Mouse (Mus musculus) megakaryocyte, embryonic 14.5 days (primary cell): Measurements from ENCODE around the gene Hoxa7. TPM values are rescaled to one million over a fixed set of nuclear protein-coding genes. Genes with fewer than 3 reads are reported as not detected.

Source experiments
- H3K27me3 ChIP-seq: replicated peaks from 2 replicates; pipeline ENCODE3; 2012; ENCODE audit warnings: inconsistent platforms
- H3K36me3 ChIP-seq: replicated peaks from 2 replicates; pipeline ENCODE3; 2012; ENCODE audit warnings: low read length, inconsistent platforms, mixed read lengths
- H3K4me1 ChIP-seq: 2 replicates; pipeline ENCODE4 v1.6.1; 2012; ENCODE audit warnings: inconsistent platforms
- H3K4me3 ChIP-seq: replicated peaks from 2 replicates; pipeline ENCODE3; 2012; ENCODE audit warnings: moderate library complexity, mild to moderate bottlenecking, inconsistent platforms
- H3K9me3 ChIP-seq: 2 replicates; pipeline ENCODE4 v1.6.1; 2012; ENCODE audit warnings: inconsistent platforms
- FLI1 ChIP-seq: IDR thresholded peaks from 2 replicates; pipeline ENCODE4 v1.6.1; 2012; ENCODE audit warnings: low read length, inconsistent platforms, mixed read lengths
- GATA1 ChIP-seq: IDR thresholded peaks from 3 replicates; pipeline ENCODE4 v1.6.1; 2012; ENCODE audit warnings: mixed read lengths, low read length, inconsistent platforms, borderline replicate concordance
- polyA plus RNA-seq: library from polyadenylated mRNA; stranded (reverse); fragments of >175 nt; gene quantifications from 2 replicates; pipeline ENCODE4 v1.2.3, GENCODE M21; 2012; ENCODE audit warnings: low replicate concordance; ENCODE audit not compliant: insufficient read depth

The Hoxa7 gene
- polyA plus RNA-seq, 1 experiment, result 2.8 TPM

- TF ChIP-seq GATA1 (no peak), FLI1 (no peak)
- H3K9me3 ChIP-seq, result no peaks in the 10 kb centered on the region
- no peaks in the 10 kb centered on the region for H3K36me3 ChIP-seq
- no peak overlapping the region for H3K4me3 ChIP-seq
- H3K27me3 ChIP-seq, result peaks cover 29% of the 10 kb centered on the region
- H3K4me1 ChIP-seq, result peaks cover 6% of the 10 kb centered on the region
Measured at GRCm38 (mm10) chr6:52197271-52197670, 24.4 kb downstream of the Hoxa7 start.

GRCm38 (mm10) chr6:52196811-52197210, 24.8 kb downstream of the Hoxa7 start:
- Histone ChIP-seq H3K36me3 (no peaks in the 10 kb centered on the region), H3K27me3 (peaks cover 32% of the 10 kb centered on the region), H3K4me3 (no peak overlapping the region), H3K4me1 (peaks cover 10% of the 10 kb centered on the region), H3K9me3 (no peaks in the 10 kb centered on the region)
- TF ChIP-seq GATA1 (no peak), FLI1 (no peak)

GRCm38 (mm10) chr6:52194690-52195089, 27.0 kb downstream of the Hoxa7 start:
- Histone ChIP-seq H3K4me1 (peaks cover 10% of the 10 kb centered on the region), H3K4me3 (no peak overlapping the region), H3K9me3 (0 out of 2 replicates have a peak, but pooled peaks cover 5% of the 10 kb centered on the region), H3K27me3 (peaks cover 42% of the 10 kb centered on the region), H3K36me3 (no peaks in the 10 kb centered on the region)
- no peak for TF ChIP-seq GATA1
- TF ChIP-seq FLI1, result no peak

GRCm38 (mm10) chr6:52191860-52192550, 29.6 kb downstream of the Hoxa7 start:
- H3K4me3 ChIP-seq, result peak overlapping the region; percentile 95
- H3K9me3 ChIP-seq, result 0 out of 2 replicates have a peak, but pooled peaks cover 5% of the 10 kb centered on the region
- H3K4me1 ChIP-seq, result peaks cover 10% of the 10 kb centered on the region
- H3K36me3 ChIP-seq, result no peaks in the 10 kb centered on the region
- no peak for TF ChIP-seq FLI1
- TF ChIP-seq GATA1, result no peak
- peaks cover 47% of the 10 kb centered on the region for H3K27me3 ChIP-seq

GRCm38 (mm10) chr6:52190906-52191810, 30.5 kb downstream of the Hoxa7 start, which contains the start of gene Hoxa4:
Gene Hoxa4, minus strand, starts transcription at chr6:52191753.
- Histone ChIP-seq H3K4me3 (peak within 1 kb of the TSS; percentile 95), H3K27me3 (peaks cover 48% of the 10 kb centered on the region)

GRCm38 (mm10) chr6:52190410-52190809, 31.2 kb downstream of the Hoxa7 start:
- H3K9me3 ChIP-seq, result 0 out of 2 replicates have a peak, but pooled peaks cover 5% of the 10 kb centered on the region
- TF ChIP-seq FLI1 (no peak), GATA1 (no peak)
- H3K27me3 ChIP-seq, result peaks cover 50% of the 10 kb centered on the region
- no peak overlapping the region for H3K4me3 ChIP-seq
- peaks cover 7% of the 10 kb centered on the region for H3K4me1 ChIP-seq
- no peaks in the 10 kb centered on the region for H3K36me3 ChIP-seq

More at GRCm38 (mm10) chr6:52190906-52191810, 30.5 kb downstream of the Hoxa7 start, which contains the start of gene Hoxa4:
- H3K36me3 ChIP-seq, result no peaks in the 10 kb centered on the region
- peaks cover 9% of the 10 kb centered on the region for H3K4me1 ChIP-seq
- 0 out of 2 replicates have a peak, but pooled peaks cover 5% of the 10 kb centered on the region for H3K9me3 ChIP-seq
- no peak for TF ChIP-seq FLI1
- no peak for TF ChIP-seq GATA1

- TF ChIP-seq FLI1 (no peak), GATA1 (no peak)
- H3K27me3 ChIP-seq, result peaks cover 49% of the 10 kb centered on the region
- H3K4me3 ChIP-seq, result no peak overlapping the region
Measured at GRCm38 (mm10) chr6:52189909-52190308, 31.7 kb downstream of the Hoxa7 start.

GRCm38 (mm10) chr6:52189172-52189591, 32.5 kb downstream of the Hoxa7 start:
- TF ChIP-seq GATA1, result no peak
- TF ChIP-seq FLI1, result no peak
- Histone ChIP-seq H3K27me3 (peaks cover 48% of the 10 kb centered on the region), H3K36me3 (no peaks in the 10 kb centered on the region), H3K9me3 (0 out of 2 replicates have a peak, but pooled peaks cover 5% of the 10 kb centered on the region), H3K4me1 (peaks cover 7% of the 10 kb centered on the region), H3K4me3 (no peak overlapping the region)

More at GRCm38 (mm10) chr6:52189909-52190308, 31.7 kb downstream of the Hoxa7 start:
- Histone ChIP-seq H3K4me1 (peaks cover 7% of the 10 kb centered on the region), H3K36me3 (no peaks in the 10 kb centered on the region), H3K9me3 (0 out of 2 replicates have a peak, but pooled peaks cover 5% of the 10 kb centered on the region)

GRCm38 (mm10) chr6:52186500-52186899, 35.2 kb downstream of the Hoxa7 start:
- H3K27me3 ChIP-seq, result peaks cover 46% of the 10 kb centered on the region
- H3K9me3 ChIP-seq, result 0 out of 2 replicates have a peak, but pooled peaks cover 5% of the 10 kb centered on the region
- TF ChIP-seq GATA1 (no peak), FLI1 (no peak)
- no peaks in the 10 kb centered on the region for H3K4me1 ChIP-seq
- H3K4me3 ChIP-seq, result no peak overlapping the region
- no peaks in the 10 kb centered on the region for H3K36me3 ChIP-seq

- H3K4me3 ChIP-seq, result no peak overlapping the region
- H3K27me3 ChIP-seq, result peaks cover 47% of the 10 kb centered on the region
- no peak for TF ChIP-seq GATA1
- TF ChIP-seq FLI1, result no peak
- no peaks in the 10 kb centered on the region for H3K4me1 ChIP-seq
- H3K36me3 ChIP-seq, result no peaks in the 10 kb centered on the region
- H3K9me3 ChIP-seq, result 0 out of 2 replicates have a peak, but pooled peaks cover 5% of the 10 kb centered on the region
Measured at GRCm38 (mm10) chr6:52185834-52186233, 35.8 kb downstream of the Hoxa7 start.
